8 mouse cellular contexts compared by ENCODE assay signal in genomic region chr11:6605491-6606399, GRCm38 (mm10). TPM values are rescaled to one million over a fixed set of nuclear protein-coding genes. Genes with fewer than 3 reads are reported as not detected.
DNase-seq lines count a peak whose midpoint lies in the region; ATAC-seq and TF ChIP-seq lines count a peak whose summit lies in the region.

Gene Nacad (minus strand): TSS chr11:6606053.

- peak; percentile 63 for DNase-seq in adrenal gland, postnatal 14 days
- DNase-seq in adrenal gland, adult 2 months = no peak
- peak; percentile 89 for DNase-seq in brain, embryonic 18.5 days (ENCODE audit: low read depth, low spot score)
- no peak for DNase-seq in liver, embryonic 14.5 days (ENCODE audit: low read depth in 3 of 3, low spot score in 3 of 3)
- DNase-seq in retina, postnatal 7 days (ENCODE audit: low read depth, low spot score) = peak; percentile 71
- no peak for DNase-seq in urinary bladder, postnatal 10 days (ENCODE audit: low spot score)

- no peak for TF ChIP-seq CTCF in intestine, postnatal 0 days (IDR thresholded peaks at IDR 0.05; ENCODE audit: low read depth)
- TF ChIP-seq CTCF in liver, embryonic 14.5 days (IDR thresholded peaks at IDR 0.05; ENCODE audit: low read depth) = no peak

- no peak for TF ChIP-seq EP300 in liver, embryonic 14.5 days (IDR thresholded peaks at IDR 0.05; ENCODE audit: low read depth)

- peaks cover 56% of the 10 kb centered on the region for H3K4me1 ChIP-seq in forebrain, embryonic 12.5 days
- peaks cover 6% of the 10 kb centered on the region; the same call in 1 of the 2 replicates for H3K4me1 ChIP-seq in intestine, postnatal 0 days (replicated peaks; ENCODE audit: control insufficient read depth, insufficient read depth, low read length)
- H3K4me1 ChIP-seq in liver, embryonic 14.5 days (replicated peaks; ENCODE audit: control insufficient read depth in 2 of 2, insufficient read depth in 2 of 2, low read length in 1 of 2) = no peaks in the 10 kb centered on the region

- peak within 1 kb of the TSS; percentile 56 for H3K4me3 ChIP-seq in forebrain, embryonic 12.5 days (replicated peaks)
- peak within 1 kb of the TSS; percentile 34 for H3K4me3 ChIP-seq in intestine, postnatal 0 days (ENCODE audit: low read depth, low read length)
- H3K4me3 ChIP-seq in liver, embryonic 14.5 days (ENCODE audit: insufficient read depth in 1 of 2, low read depth in 2 of 2, low read length in 2 of 2) = no peak within 1 kb of the TSS

- peak within 1 kb of the TSS; percentile 78 for H3K4me2 ChIP-seq in forebrain, embryonic 12.5 days
- H3K4me2 ChIP-seq in intestine, postnatal 0 days (replicated peaks; ENCODE audit: low read depth) = peak within 1 kb of the TSS; percentile 62
- peak within 1 kb of the TSS; percentile 19; the same call in 1 of the 2 replicates for H3K4me2 ChIP-seq in liver, embryonic 14.5 days (ENCODE audit: low read depth)

- H3K9me3 ChIP-seq in forebrain, embryonic 12.5 days = no peaks in the 10 kb centered on the region
- H3K9me3 ChIP-seq in intestine, postnatal 0 days (ENCODE audit: control insufficient read depth) = no peaks in the 10 kb centered on the region
- H3K9me3 ChIP-seq in liver, embryonic 14.5 days (ENCODE audit: control insufficient read depth, low read length) = no peaks in the 10 kb centered on the region

- H3K27me3 ChIP-seq in forebrain, embryonic 12.5 days = peaks cover 23% of the 10 kb centered on the region
- peaks cover 25% of the 10 kb centered on the region for H3K27me3 ChIP-seq in intestine, postnatal 0 days (replicated peaks; ENCODE audit: control insufficient read depth, insufficient read depth, low read length)
- peaks cover 36% of the 10 kb centered on the region for H3K27me3 ChIP-seq in liver, embryonic 14.5 days (ENCODE audit: control insufficient read depth, insufficient read depth, low read length)

- H3K27ac ChIP-seq in forebrain, embryonic 12.5 days = peak within 1 kb of the TSS; percentile 93
- H3K27ac ChIP-seq in intestine, postnatal 0 days (ENCODE audit: low read depth, low read length) = no peak within 1 kb of the TSS
- H3K27ac ChIP-seq in liver, embryonic 14.5 days = no peak within 1 kb of the TSS

- H3K36me3 ChIP-seq in forebrain, embryonic 12.5 days (replicated peaks) = peaks cover 26% of the 10 kb centered on the region
- 0 out of 2 replicates have a peak, but pooled peaks cover 3% of the 10 kb centered on the region for H3K36me3 ChIP-seq in intestine, postnatal 0 days (ENCODE audit: control insufficient read depth, insufficient read depth)
- H3K36me3 ChIP-seq in liver, embryonic 14.5 days (replicated peaks; ENCODE audit: control insufficient read depth, insufficient read depth, low read depth) = no peaks in the 10 kb centered on the region

- peak within 1 kb of the TSS; percentile 69 for H3K9ac ChIP-seq in forebrain, embryonic 12.5 days
- H3K9ac ChIP-seq in intestine, postnatal 0 days (ENCODE audit: low read depth, low read length) = no peak within 1 kb of the TSS
- H3K9ac ChIP-seq in liver, embryonic 14.5 days (replicated peaks) = no peak within 1 kb of the TSS

- peak; percentile 91 for ATAC-seq in forebrain, embryonic 12.5 days (ENCODE audit: low FRiP score)
- ATAC-seq in intestine, postnatal 0 days = peak; percentile 36; the same call in 1 of the 2 replicates
- no peak for ATAC-seq in liver, embryonic 14.5 days (ENCODE audit: insufficient read depth)

- 4% methylated on average over 26 of the region's 41 CpGs for WGBS in forebrain, embryonic 12.5 days
- 5% methylated on average over 37 of the region's 41 CpGs for WGBS in intestine, postnatal 0 days
- 8% methylated on average over 39 of the region's 41 CpGs for WGBS in liver, embryonic 14.5 days (ENCODE audit: insufficient replicate concordance)

RNA-seq across cellular contexts. Expression of gene Nacad, which starts in this region (rescaled TPM):
- 2.9 and 4.4 TPM in 2 replicates for total RNA-seq in adrenal gland, postnatal 14 days (2021)
- total RNA-seq in adrenal gland, adult 2 months (2021) = 1 to 10 TPM; 1.6 to 2.2 TPM
- 1.2 and 2.2 TPM in 2 replicates for polyA plus RNA-seq in adrenal gland, adult 2 months (2012; rRNA removed)
- 56.3 and 63.2 TPM in 2 replicates for polyA plus RNA-seq in forebrain, embryonic 12.5 days (2016; fragmentation: Nextera tagmentation; extraction: Ambion mirVana)
- polyA plus RNA-seq in intestine, postnatal 0 days (2015; fragmentation: Nextera tagmentation; extraction: Ambion mirVana) = 4.0 and 4.8 TPM in 2 replicates
- 2.3 and 4.0 TPM in 2 replicates for polyA plus RNA-seq in liver, embryonic 14.5 days (2012; rRNA removed)
- polyA plus RNA-seq in liver, embryonic 14.5 days (2014; fragmentation: Nextera tagmentation; extraction: Ambion mirVana) = 6.2 and 6.4 TPM in 2 replicates

Comparison
In these comparisons a context has a peak if more than half of its experiments do, and no peak if none do; other contexts are left out.
1. DNase-seq: peak in adrenal gland, postnatal 14 days (single experiment), brain, embryonic 18.5 days (single experiment) and retina, postnatal 7 days (single experiment); none in adrenal gland, adult 2 months (single experiment), liver, embryonic 14.5 days (0 of 3) and urinary bladder, postnatal 10 days (single experiment).
2. H3K4me2 ChIP-seq: peak in every context shown above with its lines; median percentile 78 in forebrain, embryonic 12.5 days; 62 in intestine, postnatal 0 days; 19 in liver, embryonic 14.5 days.
3. H3K4me3 ChIP-seq: peak in forebrain, embryonic 12.5 days (single experiment) and intestine, postnatal 0 days (single experiment); none in liver, embryonic 14.5 days (0 of 2).